Mouse (Mus musculus) liver, postnatal 0 days (tissue): ENCODE measurements around the gene Gm20517.

ENCODE experiments used
- CTCF ChIP-seq: sonication (generic); IDR thresholded peaks from 2 replicates; pipeline ENCODE4 v1.5.1; 2016; ENCODE audit warnings: antibody characterized with exemption, low read depth
- EP300 ChIP-seq: IDR thresholded peaks from 2 replicates; pipeline ENCODE4 v1.6.1; 2016; ENCODE audit warnings: antibody characterized with exemption, low read depth, mild to moderate bottlenecking

- TF ChIP-seq CTCF (no peak), EP300 (no peak)
These were observed 233 bp downstream of the Gm20517 start for GRCm38 (mm10) chr17:47611661-47611982.
